Mouse (Mus musculus) bone marrow, adult 2 months (tissue): ENCODE results near the gene Fam160a1. TPM values are rescaled to one million over a fixed set of nuclear protein-coding genes. Genes with fewer than 3 reads are reported as not detected.

Experiments used
- H3K27ac ChIP-seq: fragments of 200-500 bp; 2 replicates; pipeline ENCODE4 v1.5.1; 2012; ENCODE audit warnings: low read depth, mild to moderate bottlenecking, control low read depth, inconsistent platforms, low read length; ENCODE audit not compliant: control insufficient read depth, poor library complexity, insufficient read depth
- H3K4me1 ChIP-seq: fragments of 200-500 bp; 2 replicates; pipeline ENCODE4 v1.6.1; 2011; ENCODE audit warnings: low read length; ENCODE audit not compliant: control insufficient read depth, insufficient read depth
- H3K4me3 ChIP-seq: fragments of 200-500 bp; replicated peaks from 2 replicates; pipeline ENCODE3; 2011; ENCODE audit warnings: mild to moderate bottlenecking, low read depth, low read length, control low read depth; ENCODE audit not compliant: control insufficient read depth
- CTCF ChIP-seq: fragments of 200-500 bp; IDR thresholded peaks from 2 replicates; pipeline ENCODE4 v1.5.1; 2011; ENCODE audit warnings: low read length, control low read depth; ENCODE audit not compliant: control insufficient read depth, insufficient read depth
- POLR2A ChIP-seq: fragments of 200-500 bp; IDR thresholded peaks from 2 replicates; pipeline ENCODE4 v1.6.1; 2011; ENCODE audit warnings: low read depth, mild to moderate bottlenecking, control low read depth, low read length, borderline replicate concordance; ENCODE audit not compliant: control insufficient read depth
- WGBS: fragments of 180-500 bp; shearing (Covaris S2); methylation state at CpG from one replicate; pipeline ENCODE4 v1.1.7; 2018; 5-methylcytosine and 5-hydroxymethylcytosine counted together
- polyA plus RNA-seq: library from polyadenylated mRNA; stranded (reverse); fragments of >200 nt; gene quantifications from 2 replicates; pipeline ENCODE4 v1.2.4, GENCODE M21; 2011; ENCODE audit warnings: low replicate concordance; ENCODE audit not compliant: missing spikeins, insufficient read depth, insufficient read length

Gene Fam160a1
- polyA plus RNA-seq, 1 experiment = not detected

DNA sequence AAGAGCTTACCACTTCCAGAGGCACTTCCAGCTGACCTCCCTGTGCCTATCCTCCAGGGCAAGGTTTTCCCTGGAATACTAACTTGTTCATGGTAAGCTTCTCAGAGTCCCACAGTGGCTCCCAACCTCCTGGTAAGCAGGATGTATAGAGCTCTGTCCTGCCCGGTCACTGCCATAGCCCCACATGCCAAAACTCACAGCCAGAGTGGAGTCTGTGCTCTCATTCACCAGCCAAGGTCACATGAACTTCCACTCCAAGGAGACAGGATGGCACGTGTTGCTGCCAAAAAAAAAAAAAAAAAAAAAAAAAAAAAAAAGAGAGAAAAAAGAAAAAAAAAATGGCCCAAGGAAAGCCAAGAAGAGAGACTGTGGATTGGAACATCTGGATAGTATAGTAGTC is 39.2 kb downstream of the Fam160a1 start:
- WGBS = 78% methylated on average over 2 of the region's 2 CpGs
- no peak overlapping the region for H3K27ac ChIP-seq
- no peaks in the 10 kb centered on the region for H3K4me1 ChIP-seq
- no peak for TF ChIP-seq POLR2A
- H3K4me3 ChIP-seq = no peak overlapping the region

DNA sequence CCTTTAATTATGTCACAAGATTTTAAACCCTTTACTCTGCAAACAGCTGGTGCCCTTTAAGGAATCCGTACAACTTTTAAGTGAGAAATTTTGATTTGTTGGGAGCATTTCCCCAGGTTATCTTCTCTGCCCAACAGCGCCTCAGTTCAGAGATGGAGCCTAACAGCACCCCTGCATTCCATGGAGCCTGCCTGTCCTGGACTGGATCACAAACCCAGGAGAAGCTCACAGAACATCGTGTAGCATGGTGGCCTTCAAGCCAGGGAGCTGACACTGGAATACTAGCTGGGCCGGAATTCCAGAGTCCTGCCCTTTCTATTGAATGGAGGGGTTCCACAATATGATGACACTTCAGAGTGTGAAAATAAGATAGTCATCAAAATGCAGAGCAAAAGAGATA is 39.7 kb downstream of the Fam160a1 start:
- TF ChIP-seq POLR2A (no peak), CTCF (no peak)
- Histone ChIP-seq H3K27ac (no peak overlapping the region), H3K4me3 (no peak overlapping the region), H3K4me1 (no peaks in the 10 kb centered on the region)
- WGBS = 79% methylated on average over 4 of the region's 4 CpGs

DNA sequence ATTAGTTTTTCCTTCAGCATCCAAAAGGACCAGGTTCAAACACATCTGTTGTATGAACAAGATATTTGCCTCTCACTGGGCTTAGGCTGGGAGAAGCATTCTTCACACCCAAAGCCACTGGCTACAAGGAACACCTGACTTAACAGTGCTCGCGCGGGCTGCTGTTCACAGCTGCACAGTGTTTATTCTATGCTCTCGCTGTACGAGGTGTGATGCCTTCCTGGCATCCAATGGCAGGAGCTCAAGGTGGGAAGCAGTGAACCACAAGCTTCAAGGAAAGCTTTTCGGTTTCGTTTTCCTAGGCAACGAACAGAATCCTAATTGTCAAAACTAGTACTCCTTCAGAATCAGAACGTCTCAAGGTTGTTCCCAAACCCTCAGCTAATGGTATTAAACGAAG is 40.4 kb downstream of the Fam160a1 start:
- 85% methylated on average over 10 of the region's 10 CpGs for WGBS
- Histone ChIP-seq H3K4me3 (no peak overlapping the region), H3K4me1 (no peaks in the 10 kb centered on the region), H3K27ac (no peak overlapping the region)
- no peak for TF ChIP-seq POLR2A
- no peak for TF ChIP-seq CTCF

DNA sequence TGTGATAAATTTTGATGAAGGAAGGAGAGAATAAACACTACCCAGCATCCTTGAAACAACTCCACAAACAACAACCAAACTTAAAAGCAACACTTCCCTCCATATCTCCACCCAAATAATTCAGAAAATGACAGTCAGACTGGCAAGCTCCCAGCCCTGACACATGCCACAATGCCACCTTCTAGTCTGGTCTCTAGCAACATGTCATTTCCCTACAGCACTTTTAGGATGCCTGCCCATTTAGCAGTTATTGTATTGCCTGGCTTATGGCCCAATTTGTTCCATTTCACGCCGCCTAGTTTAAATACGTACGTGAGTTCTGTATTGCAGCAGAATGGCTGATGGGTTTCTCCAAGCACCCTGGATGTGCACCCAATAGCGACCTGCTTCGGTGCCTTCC is 41.0 kb downstream of the Fam160a1 start:
- 83% methylated on average over 6 of the region's 6 CpGs for WGBS

DNA sequence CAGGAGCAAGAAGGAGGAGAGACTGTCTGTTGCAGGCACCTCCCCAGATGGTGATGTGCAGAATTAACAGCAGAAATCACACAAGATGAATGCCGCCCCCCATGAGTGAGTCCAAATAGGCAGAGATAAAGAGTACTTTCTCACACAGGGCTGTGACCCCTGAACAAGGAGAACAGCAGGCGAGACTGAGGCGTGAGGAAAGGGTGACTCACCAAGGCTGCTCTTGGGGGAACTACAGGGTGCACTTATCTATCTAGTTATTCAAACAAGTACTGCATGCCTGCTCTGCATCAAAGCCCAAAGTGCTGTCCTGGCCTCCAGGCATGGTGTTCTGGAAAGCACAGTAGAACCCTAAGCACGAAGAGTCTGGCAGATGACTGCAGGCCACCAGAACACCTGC is 43.2 kb downstream of the Fam160a1 start:
- Histone ChIP-seq H3K4me3 (no peak overlapping the region), H3K27ac (no peak overlapping the region), H3K4me1 (no peaks in the 10 kb centered on the region)
- TF ChIP-seq POLR2A (no peak), CTCF (no peak)
- WGBS = 72% methylated on average over 4 of the region's 4 CpGs

More for the DNA sequence above, 41.0 kb downstream of the Fam160a1 start:
- no peak overlapping the region for H3K27ac ChIP-seq
- H3K4me1 ChIP-seq = no peaks in the 10 kb centered on the region
- no peak overlapping the region for H3K4me3 ChIP-seq
- TF ChIP-seq CTCF (no peak), POLR2A (no peak)

DNA sequence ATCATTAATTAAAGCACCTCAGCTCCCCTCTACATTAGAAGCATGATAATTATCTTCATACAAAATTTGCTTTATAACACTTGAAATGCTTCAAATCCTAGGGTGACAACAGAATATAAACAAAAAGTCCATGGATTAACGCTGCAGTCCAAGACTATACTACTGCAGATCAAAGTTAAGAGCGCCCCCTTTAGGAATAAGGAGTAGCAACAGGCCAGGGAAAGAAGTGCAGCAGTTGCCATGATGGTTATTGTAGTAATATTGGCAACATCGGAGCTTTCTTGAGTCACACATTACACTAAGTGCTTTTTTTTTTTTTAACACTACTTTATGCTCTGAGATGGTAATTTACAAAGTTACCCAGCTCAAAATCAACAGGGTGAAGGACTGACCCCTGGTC is 43.7 kb downstream of the Fam160a1 start:
- Histone ChIP-seq H3K4me1 (no peaks in the 10 kb centered on the region), H3K27ac (no peak overlapping the region), H3K4me3 (no peak overlapping the region)
- WGBS = 41% methylated on average over 3 of the region's 3 CpGs
- no peak for TF ChIP-seq CTCF
- no peak for TF ChIP-seq POLR2A

DNA sequence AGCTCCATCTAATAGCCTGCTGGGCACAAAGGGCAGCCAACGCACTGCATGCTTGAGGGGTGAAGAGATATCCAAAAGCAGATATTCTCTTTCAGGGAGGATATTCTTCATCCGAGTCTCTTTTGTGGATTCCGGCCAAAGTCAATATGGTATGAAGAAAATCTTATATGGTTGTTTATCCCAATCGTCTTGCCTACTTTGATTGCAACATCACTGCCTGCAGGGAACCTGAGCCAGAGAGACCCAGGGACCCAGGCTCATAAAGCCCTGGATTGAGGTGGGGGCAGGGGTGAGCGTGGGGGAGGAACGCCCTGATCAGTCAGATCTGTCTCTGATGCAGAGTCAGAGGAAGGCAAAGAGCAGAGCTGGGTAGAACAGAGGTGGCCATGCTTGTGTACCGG is 52.2 kb downstream of the Fam160a1 start:
- 84% methylated on average over 7 of the region's 7 CpGs for WGBS
- no peaks in the 10 kb centered on the region for H3K4me1 ChIP-seq
- H3K27ac ChIP-seq = no peak overlapping the region
- H3K4me3 ChIP-seq = no peak overlapping the region
- TF ChIP-seq POLR2A (no peak), CTCF (no peak)

DNA sequence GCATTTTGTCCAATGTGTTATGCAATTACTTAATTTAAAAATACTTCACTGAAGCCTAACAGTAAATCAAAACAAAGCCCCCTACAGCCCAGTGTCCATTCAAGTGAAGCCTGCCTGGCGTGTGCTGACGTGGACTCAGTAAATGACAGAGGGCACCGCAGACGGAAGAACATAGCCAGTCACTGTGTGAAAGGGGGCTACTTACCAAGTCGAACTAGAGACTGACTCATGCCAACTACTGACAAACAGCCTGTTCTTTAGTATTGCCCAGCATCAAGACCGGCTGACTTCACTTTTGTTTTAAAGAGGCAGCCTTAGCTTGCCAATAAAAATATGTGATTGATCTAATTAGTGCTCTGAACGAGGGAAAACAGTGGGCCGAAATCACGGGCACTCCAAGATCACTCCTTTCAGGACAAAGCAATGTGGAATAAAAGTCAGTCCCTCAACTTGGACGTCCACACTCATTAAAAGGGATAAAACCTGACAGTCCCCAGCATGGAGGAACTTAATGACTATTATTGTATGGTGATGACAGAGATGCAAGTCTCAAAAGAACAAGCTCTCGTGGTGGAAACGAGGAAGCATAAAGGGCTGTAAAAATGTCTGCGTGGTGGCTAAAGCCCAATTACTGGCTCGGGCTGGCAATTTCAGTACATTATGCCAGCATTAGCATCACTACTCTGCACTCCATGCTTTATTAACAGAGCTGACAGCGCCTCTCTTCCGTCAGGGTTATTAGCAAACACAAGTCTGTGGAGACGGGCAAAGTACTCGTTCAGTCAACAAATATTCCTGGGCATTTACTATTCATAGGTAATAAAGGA is 52.9 kb downstream of the Fam160a1 start:
- WGBS = 84% methylated on average over 18 of the region's 18 CpGs
- no peak overlapping the region for H3K4me3 ChIP-seq
- TF ChIP-seq CTCF (no peak), POLR2A (no peak)

DNA sequence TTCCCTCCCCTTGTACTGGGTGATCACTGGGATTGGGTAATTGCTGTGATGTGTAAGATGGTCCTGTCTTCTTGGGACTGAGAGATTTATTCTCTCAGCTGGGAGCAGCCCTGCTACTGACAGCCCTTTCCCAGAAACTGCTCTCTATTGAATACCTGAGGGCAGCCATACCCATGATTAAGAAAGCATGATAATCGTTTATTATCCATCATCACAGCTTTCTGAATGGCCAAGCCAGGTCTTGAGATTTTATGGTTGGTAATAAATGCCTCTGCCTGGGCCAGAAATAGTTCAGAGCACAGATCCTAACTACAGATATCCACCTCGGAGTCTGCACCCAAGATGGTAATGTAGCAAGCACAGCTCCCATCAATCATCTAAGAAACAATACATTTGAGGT is 59.1 kb downstream of the Fam160a1 start:
- Histone ChIP-seq H3K4me3 (no peak overlapping the region), H3K27ac (no peak overlapping the region), H3K4me1 (no peaks in the 10 kb centered on the region)
- TF ChIP-seq CTCF (no peak), POLR2A (no peak)
- WGBS = 32% methylated on average over 2 of the region's 2 CpGs

More for the DNA sequence above, 52.9 kb downstream of the Fam160a1 start:
- no peaks in the 10 kb centered on the region for H3K4me1 ChIP-seq
- H3K27ac ChIP-seq = no peak overlapping the region
